Mouse (Mus musculus): Measurements from ENCODE around the gene Slco2a1.

- no peak for TF ChIP-seq CTCF (IDR thresholded peaks at IDR 0.05)
- TF ChIP-seq EP300 (IDR thresholded peaks at IDR 0.05) = no peak
Observed at GRCm38 (mm10) chr9:103080211-103080610, 91.7 kb downstream of the Slco2a1 start.
